Mouse (Mus musculus): Measurements from ENCODE around the gene Fes.

DNA sequence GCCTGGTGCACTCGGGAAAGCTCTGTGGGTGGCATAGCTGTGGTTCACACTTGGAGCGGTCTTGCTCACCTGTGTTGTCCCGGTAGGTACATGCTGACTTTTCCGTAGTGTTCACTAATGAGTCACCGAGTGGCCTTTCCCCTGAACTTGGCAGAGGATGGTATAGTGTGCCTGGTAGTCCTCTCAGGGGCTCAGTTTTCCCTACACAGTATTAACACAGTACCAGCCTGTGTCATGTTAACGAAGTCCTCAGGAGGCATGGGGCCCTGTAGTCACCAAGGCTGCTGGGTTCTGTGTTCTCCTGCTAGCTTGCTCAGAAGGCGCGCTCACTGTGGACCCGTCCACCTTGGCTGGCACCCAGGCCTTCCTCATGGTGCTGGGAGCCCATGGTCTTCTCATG is 22.6 kb upstream of the Fes start:
- TF ChIP-seq CTCF (IDR thresholded peaks at IDR 0.05; ENCODE audit: low read depth, low read length) (no peak), POLR2A (IDR thresholded peaks at IDR 0.05; ENCODE audit: extremely low read depth, insufficient read depth, low read length) (no peak)

Measured in liver, adult 2 months (tissue).